Mouse (Mus musculus) thymus, adult 2 months (tissue): ENCODE data around the gene Pmp22.

ENCODE experiments used
- CTCF ChIP-seq: fragments of 200-500 bp; IDR thresholded peaks from 2 replicates; pipeline ENCODE4 v1.5.1; 2012; ENCODE audit warnings: mild to moderate bottlenecking, control low read depth, low read length, moderate library complexity, borderline replicate concordance; ENCODE audit not compliant: control insufficient read depth, poor library complexity, insufficient read depth; ENCODE audit errors: extremely low read depth
- POLR2A ChIP-seq: fragments of 200-500 bp; IDR thresholded peaks from 2 replicates; pipeline ENCODE4 v1.6.1; 2012; ENCODE audit warnings: mild to moderate bottlenecking, low read length, control low read depth, moderate library complexity; ENCODE audit not compliant: control insufficient read depth, poor library complexity, insufficient read depth; ENCODE audit errors: extremely low read depth

GRCm38 (mm10) chr11:63134742-63135482, 6.1 kb downstream of the Pmp22 start:
- no peak for TF ChIP-seq POLR2A
- TF ChIP-seq CTCF: no peak
